Mouse (Mus musculus): ENCODE data around the gene Lypla2. TPM values are rescaled to one million over a fixed set of nuclear protein-coding genes. Genes with fewer than 3 reads are reported as not detected.
A peak's percentile ranks its signal among the peaks of the same experiment; 100 is the strongest.

The Lypla2 gene
- total RNA-seq, 2 experiments from 2014 or later, result 107 to 111 TPM

DNA sequence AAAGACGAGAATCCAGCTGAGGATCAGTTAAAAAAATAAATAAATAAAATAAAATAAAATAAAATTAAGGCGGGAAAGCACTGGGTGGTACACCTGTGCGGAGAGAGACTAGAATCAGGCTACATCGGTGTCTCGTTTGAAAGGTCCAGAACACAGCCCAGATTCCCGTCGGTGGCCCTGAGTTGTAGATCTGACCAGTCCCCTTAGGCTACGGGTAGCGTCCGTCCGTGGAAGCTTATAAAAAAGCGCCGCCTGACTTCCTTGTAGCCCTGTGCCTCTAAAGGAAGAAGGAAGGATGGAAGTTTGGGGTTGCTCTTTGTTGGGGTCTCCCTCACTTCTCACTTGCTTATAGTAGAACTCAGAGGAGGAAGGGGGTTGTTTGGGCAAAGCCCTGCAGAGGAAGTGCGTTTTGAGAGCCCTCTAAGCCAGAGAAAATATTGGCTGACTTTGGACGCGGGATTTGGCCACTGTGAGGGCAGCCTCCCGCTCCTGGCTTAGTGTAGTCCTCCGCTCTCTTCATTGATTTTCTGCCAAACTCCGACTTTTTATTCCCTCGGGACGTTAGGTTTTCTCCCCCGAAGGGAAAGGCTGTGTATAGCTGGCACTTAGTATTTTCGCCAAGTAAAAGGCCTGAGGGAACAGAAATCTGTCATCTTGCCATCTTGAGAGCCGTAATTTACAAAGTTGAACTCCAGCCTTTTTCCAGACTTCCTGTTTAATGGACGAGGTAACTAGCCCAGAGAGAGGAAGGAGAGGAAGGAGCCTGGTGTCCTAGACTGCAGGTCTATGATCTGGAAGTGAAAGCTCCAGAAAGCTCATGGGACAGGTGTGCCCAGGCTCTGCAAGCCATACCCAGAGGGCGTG lies 50.9 kb downstream of the Lypla2 start:
- peak in 1 of 2 experiments; percentile 25 for DNase-seq (ENCODE audit: low spot score in 2 of 2)

DNA sequence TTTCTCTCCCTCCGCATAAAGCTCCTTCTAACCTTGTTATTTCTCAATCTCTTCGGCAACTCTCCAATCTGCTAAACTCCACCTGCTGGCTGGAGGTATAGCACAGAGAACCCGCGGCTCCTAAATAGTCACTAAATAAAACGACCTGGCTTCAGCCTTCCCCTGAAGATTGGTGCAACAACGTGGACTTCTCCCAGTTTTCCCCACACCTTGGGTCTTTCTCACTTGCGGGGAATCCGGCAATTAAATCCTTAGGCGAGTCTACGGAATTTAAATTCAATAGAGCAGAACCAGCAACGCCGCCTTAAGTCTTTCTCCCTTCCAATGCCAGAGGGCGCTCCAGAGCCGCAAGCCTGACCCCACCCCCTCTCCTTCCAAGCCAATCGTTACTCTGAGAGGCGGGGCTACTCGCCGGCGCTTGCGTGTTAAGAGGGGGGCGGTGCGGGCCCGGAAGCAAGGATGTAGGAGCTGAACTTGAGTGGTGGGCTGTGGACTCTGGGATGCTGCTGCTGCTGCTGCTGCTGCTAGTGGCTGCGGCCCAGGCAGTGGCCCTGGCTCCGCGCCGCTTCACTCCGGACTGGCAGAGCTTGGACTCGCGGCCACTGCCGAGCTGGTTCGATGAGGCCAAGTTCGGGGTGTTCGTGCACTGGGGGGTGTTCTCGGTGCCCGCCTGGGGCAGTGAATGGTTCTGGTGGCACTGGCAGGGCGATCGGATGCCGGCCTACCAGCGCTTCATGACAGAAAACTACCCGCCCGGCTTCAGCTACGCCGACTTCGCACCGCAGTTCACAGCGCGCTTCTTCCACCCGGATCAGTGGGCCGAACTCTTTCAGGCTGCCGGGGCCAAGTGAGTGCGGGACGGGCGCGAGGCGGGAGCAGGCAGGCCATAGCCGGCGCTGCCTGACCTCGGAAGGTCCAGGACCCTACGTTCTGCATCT lies 51.9 kb downstream of the Lypla2 start, which contains the start of gene Fuca1:
Fuca1 (plus strand) TSS at position 432 of the 938 bp plus-strand sequence.
- peak; percentile 96 to 97 for DNase-seq (ENCODE audit: low spot score in 2 of 2)

DNA sequence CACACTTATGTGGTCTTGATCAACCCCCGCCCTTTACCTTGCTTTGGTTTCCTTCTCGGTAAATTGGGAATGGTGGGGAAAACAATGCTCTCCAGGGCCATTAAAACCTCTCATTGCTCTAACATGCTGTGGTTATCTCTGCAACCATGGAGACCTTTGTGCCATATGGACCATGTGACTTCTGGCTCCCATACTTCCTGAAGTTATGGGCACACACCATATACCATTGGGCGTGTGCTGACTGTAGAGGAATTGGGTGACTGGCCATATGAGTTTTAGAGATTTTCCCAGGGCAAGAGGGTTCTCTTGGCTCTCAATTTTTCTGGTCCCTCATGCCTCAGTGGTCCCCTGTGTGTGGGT lies 53.2 kb downstream of the Lypla2 start:
- DNase-seq (ENCODE audit: low spot score in 2 of 2), result no peak

DNA sequence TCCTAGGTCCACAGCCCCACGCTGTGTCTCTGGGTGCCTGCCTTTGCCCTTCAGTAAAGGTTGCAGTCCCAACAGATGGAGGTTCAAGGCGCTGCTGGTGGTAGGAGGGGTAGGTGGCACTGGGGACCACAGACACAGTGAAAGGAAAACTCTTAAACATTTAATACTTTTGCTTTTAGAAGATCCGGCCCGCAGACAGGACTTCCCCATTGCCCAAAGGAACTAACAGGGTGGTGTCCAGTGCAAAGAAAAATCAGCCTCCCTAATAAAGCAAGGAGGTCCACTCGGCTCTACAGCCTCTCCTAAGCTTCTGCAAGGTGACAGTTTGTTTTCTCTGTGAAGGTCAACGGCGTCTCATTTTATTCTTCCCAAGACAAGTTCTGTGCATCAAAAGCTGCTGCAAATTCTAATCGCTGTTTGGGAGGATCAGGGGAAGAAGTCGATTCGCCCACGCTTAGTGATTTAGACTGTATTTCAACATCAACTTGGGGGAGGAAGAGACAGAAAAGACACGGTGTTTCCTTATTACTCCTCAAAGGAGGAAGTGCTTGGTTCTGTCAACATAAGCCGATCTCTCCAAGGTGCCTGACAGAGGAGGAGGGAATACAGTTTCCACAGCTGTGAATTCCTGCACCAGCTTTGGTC lies 53.7 kb downstream of the Lypla2 start:
- DNase-seq (ENCODE audit: low spot score in 2 of 2), result no peak

Other genes starting within 250 kb of the Lypla2 start
- gene Il22ra1, start 244.5 kb downstream of the Lypla2 start, total RNA-seq (2021), result under 1 TPM in 1 of 2 experiments, not detected in 1; 0.12 TPM
- gene Myom3, start 212.9 kb downstream of the Lypla2 start, total RNA-seq (2021), result 1 to 10 TPM; 1.4 to 1.5 TPM
- gene Srsf10, start 116.9 kb downstream of the Lypla2 start, total RNA-seq (2021), result 10 to 100 TPM; 78.4 to 85.6 TPM
- gene Pnrc2, start 98.8 kb downstream of the Lypla2 start, total RNA-seq (2021), result 10 to 100 TPM; 59.5 to 67.2 TPM
- gene Cnr2, start 77.2 kb downstream of the Lypla2 start, total RNA-seq (2021), result under 1 TPM in 1 of 2 experiments, not detected in 1; 0.09 TPM
- 10 to 100 TPM; 48.9 to 52.6 TPM for gene Fuca1, start 51.9 kb downstream of the Lypla2 start, total RNA-seq (2021)
- 10 to 100 TPM; 31.3 to 35.0 TPM for gene Hmgcl, start 26.2 kb downstream of the Lypla2 start, total RNA-seq (2021)
- 10 to 100 TPM; 26.9 to 29.0 TPM for gene Gale, start 8.9 kb downstream of the Lypla2 start, total RNA-seq (2021)
- gene Pithd1, start 14.6 kb upstream of the Lypla2 start, total RNA-seq (2021), result 10 to 100 TPM; 86.8 to 90.1 TPM
- gene Eloa, start 49.1 kb upstream of the Lypla2 start, total RNA-seq (2021), result 10 to 100 TPM; 31.7 TPM
- gene Rpl11, start 80.8 kb upstream of the Lypla2 start, total RNA-seq (2021), result 100 to 1,000 TPM; 254 to 300 TPM
- 10 to 100 TPM; 77.9 to 91.6 TPM for gene Id3, start 170.9 kb upstream of the Lypla2 start, total RNA-seq (2021)
- 1 to 10 TPM; 1.1 to 1.4 TPM for gene E2f2, start 199.8 kb upstream of the Lypla2 start, total RNA-seq (2021)
- gene Asap3, start 233.7 kb upstream of the Lypla2 start, total RNA-seq (2021), result 1 to 10 TPM; 5.1 to 6.0 TPM